Mouse (Mus musculus): ENCODE measurements around the gene Phc2.
A peak's percentile ranks its signal among the peaks of the same experiment; 100 is the strongest.
"Not testable (repeated sequence)": the region's sequence is repeated elsewhere in the genome, so short reads cannot be mapped to it uniquely, and the experiment has no call there.

Phc2 gene

GRCm38 (mm10) chr4:128654505-128655381 is at the start of gene Phc2:
Gene Phc2, plus strand, starts transcription at chr4:128654702.
- peak; percentile 98 for DNase-seq (ENCODE audit: low spot score)

- no peak for DNase-seq (ENCODE audit: low spot score)
Observed at GRCm38 (mm10) chr4:128606586-128606985, 47.9 kb upstream of the Phc2 start.

GRCm38 (mm10) chr4:128607661-128608060 is 46.8 kb upstream of the Phc2 start:
- no peak for DNase-seq (ENCODE audit: low spot score)

GRCm38 (mm10) chr4:128609276-128609924 is 45.1 kb upstream of the Phc2 start:
- DNase-seq (ENCODE audit: low spot score): peak; percentile 54

- DNase-seq (ENCODE audit: low spot score): peak; percentile 100
Observed at GRCm38 (mm10) chr4:128609925-128610402, 44.5 kb upstream of the Phc2 start, which contains the start of gene Zscan20. Gene Zscan20, minus strand, starts transcription at chr4:128610098.

- no peak for DNase-seq (ENCODE audit: low spot score)
Observed at GRCm38 (mm10) chr4:128610706-128611105, 43.8 kb upstream of the Phc2 start.

- not testable (repeated sequence) for DNase-seq (ENCODE audit: low spot score)
Observed at GRCm38 (mm10) chr4:128611726-128612125, 42.8 kb upstream of the Phc2 start.

GRCm38 (mm10) chr4:128613326-128613725 is 41.2 kb upstream of the Phc2 start:
- peak; percentile 90 for DNase-seq (ENCODE audit: low spot score)

- no peak for DNase-seq (ENCODE audit: low spot score)
Observed at GRCm38 (mm10) chr4:128615761-128616160, 38.7 kb upstream of the Phc2 start.

- DNase-seq (ENCODE audit: low spot score): no peak
Observed at GRCm38 (mm10) chr4:128617363-128618120, 37.0 kb upstream of the Phc2 start.

- no peak for DNase-seq (ENCODE audit: low spot score)
Observed at GRCm38 (mm10) chr4:128618246-128618911, 36.1 kb upstream of the Phc2 start, which contains the start of gene Tlr12. Gene Tlr12, minus strand, starts transcription at chr4:128618619.

- DNase-seq (ENCODE audit: low spot score): no peak
Observed at GRCm38 (mm10) chr4:128618963-128619362, 35.5 kb upstream of the Phc2 start.

GRCm38 (mm10) chr4:128620572-128620971 is 33.9 kb upstream of the Phc2 start:
- no peak for DNase-seq (ENCODE audit: low spot score)

- DNase-seq (ENCODE audit: low spot score): no peak
Observed at GRCm38 (mm10) chr4:128621109-128621508, 33.4 kb upstream of the Phc2 start.

- DNase-seq (ENCODE audit: low spot score): no peak
Observed at GRCm38 (mm10) chr4:128635451-128635850, 19.1 kb upstream of the Phc2 start.

GRCm38 (mm10) chr4:128635894-128636585 is 18.5 kb upstream of the Phc2 start:
- no peak for DNase-seq (ENCODE audit: low spot score)

GRCm38 (mm10) chr4:128637250-128637649 is 17.3 kb upstream of the Phc2 start:
- peak; percentile 28 for DNase-seq (ENCODE audit: low spot score)

- no peak for DNase-seq (ENCODE audit: low spot score)
Observed at GRCm38 (mm10) chr4:128638265-128638923, 16.1 kb upstream of the Phc2 start.

- peak; percentile 74 for DNase-seq (ENCODE audit: low spot score)
Observed at GRCm38 (mm10) chr4:128641766-128642717, 12.5 kb upstream of the Phc2 start.
